Mouse (Mus musculus): ENCODE measurements around the gene Fam13a. TPM values are rescaled to one million over a fixed set of nuclear protein-coding genes. Genes with fewer than 3 reads are reported as not detected.

Gene Fam13a
- polyA plus RNA-seq, 1 experiment from 2014 or later, result 6.2 TPM

- Histone ChIP-seq H3K27ac (peak overlapping the region; percentile 26; the same call in 1 of the 2 replicates), H3K4me1 (no peaks in the 10 kb centered on the region; the same call in 1 of the 2 replicates), H3K4me2 (replicated peaks) (peak overlapping the region; percentile 55), H3K36me3 (no peaks in the 10 kb centered on the region), H3K9me3 (replicated peaks) (no peaks in the 10 kb centered on the region), H3K4me3 (peak overlapping the region; percentile 49), H3K27me3 (no peaks in the 10 kb centered on the region), H3K9ac (no peak overlapping the region)
- peak; percentile 17; the same call in 1 of the 2 replicates for ATAC-seq (ENCODE audit: low FRiP score)
- WGBS, result 19% methylated on average over 3 of the region's 3 CpGs
Measured at GRCm38 (mm10) chr6:59024806-59025205, 457 bp upstream of the Fam13a start.

- peak overlapping the region; percentile 48 for H3K9ac ChIP-seq
- peak overlapping the region; percentile 67 for H3K27ac ChIP-seq
- H3K4me1 ChIP-seq, result no peaks in the 10 kb centered on the region; the same call in 1 of the 2 replicates
- H3K36me3 ChIP-seq, result no peaks in the 10 kb centered on the region
- ATAC-seq (ENCODE audit: low FRiP score), result peak; percentile 20
- 48% methylated on average over 6 of the region's 6 CpGs for WGBS
- H3K4me3 ChIP-seq, result peak overlapping the region; percentile 49
- peak overlapping the region; percentile 55 for H3K4me2 ChIP-seq (replicated peaks)
- no peaks in the 10 kb centered on the region for H3K27me3 ChIP-seq
- H3K9me3 ChIP-seq (replicated peaks), result no peaks in the 10 kb centered on the region
Measured at GRCm38 (mm10) chr6:59023455-59024163, 740 bp downstream of the Fam13a start.

- H3K9ac ChIP-seq, result no peak overlapping the region
- H3K9me3 ChIP-seq (replicated peaks), result no peaks in the 10 kb centered on the region
- H3K4me3 ChIP-seq, result no peak overlapping the region
- 86% methylated on average over 2 of the region's 2 CpGs for WGBS
- H3K4me1 ChIP-seq, result no peaks in the 10 kb centered on the region; the same call in 1 of the 2 replicates
- H3K27ac ChIP-seq, result no peak overlapping the region
- no peak overlapping the region for H3K4me2 ChIP-seq (replicated peaks)
- no peak for ATAC-seq (ENCODE audit: low FRiP score)
- H3K27me3 ChIP-seq, result no peaks in the 10 kb centered on the region
- no peaks in the 10 kb centered on the region for H3K36me3 ChIP-seq
Measured at GRCm38 (mm10) chr6:59022621-59023020, 1.7 kb downstream of the Fam13a start.

GRCm38 (mm10) chr6:59020346-59020745 is 4.0 kb downstream of the Fam13a start:
- H3K9ac ChIP-seq, result no peak overlapping the region

GRCm38 (mm10) chr6:59019847-59020246 is 4.5 kb downstream of the Fam13a start:
- 61% methylated on average over 1 of the region's 1 CpGs for WGBS
- no peak for ATAC-seq (ENCODE audit: low FRiP score)

More at GRCm38 (mm10) chr6:59020346-59020745, 4.0 kb downstream of the Fam13a start:
- Histone ChIP-seq H3K27ac (no peak overlapping the region), H3K4me2 (replicated peaks) (no peak overlapping the region), H3K27me3 (no peaks in the 10 kb centered on the region), H3K9me3 (replicated peaks) (no peaks in the 10 kb centered on the region), H3K36me3 (no peaks in the 10 kb centered on the region), H3K4me3 (no peak overlapping the region), H3K4me1 (no peaks in the 10 kb centered on the region; the same call in 1 of the 2 replicates)
- WGBS, result 88% methylated on average over 2 of the region's 2 CpGs
- ATAC-seq (ENCODE audit: low FRiP score), result no peak

GRCm38 (mm10) chr6:59016336-59016832 is 8.0 kb downstream of the Fam13a start:
- Histone ChIP-seq H3K9me3 (replicated peaks) (no peaks in the 10 kb centered on the region), H3K4me3 (no peak overlapping the region), H3K9ac (no peak overlapping the region), H3K4me2 (replicated peaks) (no peak overlapping the region), H3K36me3 (no peaks in the 10 kb centered on the region), H3K27me3 (no peaks in the 10 kb centered on the region), H3K4me1 (no peaks in the 10 kb centered on the region), H3K27ac (no peak overlapping the region)
- peak; percentile 43 for ATAC-seq (ENCODE audit: low FRiP score)
- 89% methylated on average over 1 of the region's 1 CpGs for WGBS

More at GRCm38 (mm10) chr6:59019847-59020246, 4.5 kb downstream of the Fam13a start:
- no peak overlapping the region for H3K27ac ChIP-seq
- H3K4me1 ChIP-seq, result no peaks in the 10 kb centered on the region; the same call in 1 of the 2 replicates
- no peak overlapping the region for H3K4me3 ChIP-seq
- H3K4me2 ChIP-seq (replicated peaks), result no peak overlapping the region
- H3K36me3 ChIP-seq, result no peaks in the 10 kb centered on the region
- no peak overlapping the region for H3K9ac ChIP-seq
- no peaks in the 10 kb centered on the region for H3K27me3 ChIP-seq
- no peaks in the 10 kb centered on the region for H3K9me3 ChIP-seq (replicated peaks)

- ATAC-seq (ENCODE audit: low FRiP score), result no peak
- no peaks in the 10 kb centered on the region for H3K36me3 ChIP-seq
Measured at GRCm38 (mm10) chr6:59014760-59015159, 9.6 kb downstream of the Fam13a start.

GRCm38 (mm10) chr6:59014088-59014759 is 10.1 kb downstream of the Fam13a start:
- H3K4me1 ChIP-seq, result no peaks in the 10 kb centered on the region
- no peak overlapping the region for H3K4me2 ChIP-seq (replicated peaks)
- H3K27me3 ChIP-seq, result no peaks in the 10 kb centered on the region
- no peak overlapping the region for H3K4me3 ChIP-seq
- ATAC-seq (ENCODE audit: low FRiP score), result no peak
- no peaks in the 10 kb centered on the region for H3K9me3 ChIP-seq (replicated peaks)
- H3K9ac ChIP-seq, result no peak overlapping the region
- WGBS, result 87% methylated on average over 8 of the region's 8 CpGs
- no peak overlapping the region for H3K27ac ChIP-seq
- no peaks in the 10 kb centered on the region for H3K36me3 ChIP-seq

More at GRCm38 (mm10) chr6:59014760-59015159, 9.6 kb downstream of the Fam13a start:
- Histone ChIP-seq H3K4me3 (no peak overlapping the region), H3K27me3 (no peaks in the 10 kb centered on the region), H3K9ac (no peak overlapping the region), H3K4me1 (no peaks in the 10 kb centered on the region), H3K9me3 (replicated peaks) (no peaks in the 10 kb centered on the region), H3K4me2 (replicated peaks) (no peak overlapping the region), H3K27ac (no peak overlapping the region)
- WGBS, result 82% methylated on average over 2 of the region's 2 CpGs

- H3K27me3 ChIP-seq, result no peaks in the 10 kb centered on the region
- no peak overlapping the region for H3K4me2 ChIP-seq (replicated peaks)
- H3K36me3 ChIP-seq, result no peaks in the 10 kb centered on the region
- H3K9me3 ChIP-seq (replicated peaks), result no peaks in the 10 kb centered on the region
- 93% methylated on average over 3 of the region's 3 CpGs for WGBS
- H3K4me1 ChIP-seq, result no peaks in the 10 kb centered on the region
- no peak overlapping the region for H3K9ac ChIP-seq
- H3K4me3 ChIP-seq, result no peak overlapping the region
- ATAC-seq (ENCODE audit: low FRiP score), result no peak
- H3K27ac ChIP-seq, result no peak overlapping the region
Measured at GRCm38 (mm10) chr6:59010792-59011191, 13.6 kb downstream of the Fam13a start.

GRCm38 (mm10) chr6:59004630-59005029 is 19.7 kb downstream of the Fam13a start:
- H3K9ac ChIP-seq, result no peak overlapping the region
- H3K27ac ChIP-seq, result no peak overlapping the region
- no peaks in the 10 kb centered on the region for H3K4me1 ChIP-seq
- ATAC-seq (ENCODE audit: low FRiP score), result no peak
- 93% methylated on average over 5 of the region's 5 CpGs for WGBS
- H3K27me3 ChIP-seq, result no peaks in the 10 kb centered on the region
- H3K36me3 ChIP-seq, result no peaks in the 10 kb centered on the region
- no peaks in the 10 kb centered on the region for H3K9me3 ChIP-seq (replicated peaks)
- H3K4me3 ChIP-seq, result no peak overlapping the region
- no peak overlapping the region for H3K4me2 ChIP-seq (replicated peaks)

- 37% methylated on average over 4 of the region's 4 CpGs for WGBS
Measured at GRCm38 (mm10) chr6:58999044-58999453, 25.3 kb downstream of the Fam13a start.

GRCm38 (mm10) chr6:58998528-58998927 is 25.8 kb downstream of the Fam13a start:
- Histone ChIP-seq H3K27ac (no peak overlapping the region), H3K4me2 (replicated peaks) (no peak overlapping the region), H3K36me3 (no peaks in the 10 kb centered on the region), H3K4me1 (peaks cover 5% of the 10 kb centered on the region), H3K9ac (no peak overlapping the region), H3K4me3 (no peak overlapping the region), H3K9me3 (replicated peaks) (no peaks in the 10 kb centered on the region), H3K27me3 (no peaks in the 10 kb centered on the region)
- ATAC-seq (ENCODE audit: low FRiP score), result no peak
- 61% methylated on average over 4 of the region's 4 CpGs for WGBS

More at GRCm38 (mm10) chr6:58999044-58999453, 25.3 kb downstream of the Fam13a start:
- H3K9me3 ChIP-seq (replicated peaks), result no peaks in the 10 kb centered on the region
- ATAC-seq (ENCODE audit: low FRiP score), result no peak
- H3K4me2 ChIP-seq (replicated peaks), result no peak overlapping the region
- H3K4me1 ChIP-seq, result peaks cover 5% of the 10 kb centered on the region
- H3K27ac ChIP-seq, result no peak overlapping the region
- no peak overlapping the region for H3K4me3 ChIP-seq
- no peaks in the 10 kb centered on the region for H3K36me3 ChIP-seq
- H3K27me3 ChIP-seq, result no peaks in the 10 kb centered on the region
- H3K9ac ChIP-seq, result no peak overlapping the region
